Mouse (Mus musculus) T-helper 2 cell (primary cell): Measurements from ENCODE around the gene Grip2.

Source experiments
- in situ Hi-C: fragments of 300-600 bp; cut with MboI, MseI; formaldehyde crosslinking; loops from one replicate; pipeline ENCODE4 v1.15.1; 2025; ENCODE audit warnings: high pct_unique_total_duplicates

The Grip2 gene

DNA sequence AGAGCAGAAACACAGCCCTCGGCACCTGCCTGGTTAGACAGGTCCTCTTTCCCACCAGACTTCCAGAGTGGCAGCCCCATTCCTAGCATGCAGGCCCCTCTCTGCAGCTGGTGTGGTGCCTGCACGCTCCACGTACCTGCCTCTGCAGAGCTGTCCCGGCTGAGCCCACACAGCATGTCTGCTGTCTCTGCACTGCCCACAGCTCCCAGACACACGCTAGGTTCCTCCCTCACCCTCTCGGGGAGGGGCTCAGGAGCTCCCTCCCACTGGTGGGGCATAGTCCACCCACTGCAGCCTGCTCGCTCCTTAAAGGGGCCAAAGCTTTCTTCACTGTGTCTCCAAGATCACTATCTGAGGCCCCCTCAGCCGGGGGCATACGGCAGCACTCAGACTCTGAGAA, 31.0 kb downstream of the Grip2 start:
- in situ Hi-C loops: no loop called here

DNA sequence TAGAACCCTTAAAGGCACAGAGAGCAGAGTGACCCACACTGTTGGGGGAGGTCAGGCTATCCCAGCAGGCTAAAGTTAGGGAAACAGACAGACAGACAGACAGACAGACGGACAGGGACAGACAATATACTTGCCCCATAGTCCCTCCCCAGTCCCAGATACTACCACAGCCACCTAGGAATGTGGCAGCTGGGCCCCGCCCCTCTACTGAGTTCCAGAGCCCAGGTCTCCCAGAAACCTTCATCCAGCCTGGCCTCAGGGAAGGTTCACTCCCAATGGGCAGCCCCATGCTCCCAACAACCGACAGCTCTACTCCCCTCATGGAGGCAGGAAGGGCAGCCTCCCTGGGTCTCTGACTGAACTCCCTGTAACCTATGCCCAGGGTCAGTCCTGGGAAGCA, 31.4 kb downstream of the Grip2 start:
- in situ Hi-C loops: no loop called here

DNA sequence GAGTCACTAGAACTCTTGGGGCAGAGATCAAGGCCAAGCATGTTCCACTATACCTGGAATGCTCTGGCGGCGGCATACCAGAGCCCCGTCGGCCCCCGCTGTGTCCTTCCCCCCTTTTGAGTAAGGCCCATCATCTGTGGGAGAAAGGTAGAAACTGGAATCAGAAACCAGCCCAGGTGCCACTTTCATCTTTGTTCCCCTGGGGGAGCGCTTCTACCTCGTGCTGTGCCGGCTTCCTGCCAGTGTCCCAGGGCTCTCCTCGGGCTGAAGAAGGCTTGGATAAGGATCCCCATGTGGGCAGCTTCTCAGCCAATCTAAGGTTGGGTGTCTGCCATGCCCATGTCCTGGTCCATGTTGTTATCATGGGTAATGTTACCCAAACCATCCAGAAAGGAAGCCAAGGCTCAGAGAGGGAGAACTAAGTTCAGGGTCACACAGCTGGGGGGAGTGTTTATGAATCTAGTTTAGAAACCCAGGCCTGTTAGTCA, 38.7 kb downstream of the Grip2 start:
- in situ Hi-C loops: loop anchor here (10.0 kb wide), 2 partner anchors 256 to 1076 kb away; partner anchors contain the start of gene Gm15737

GRCm38 (mm10) chr6:91785018-91785417, 42.0 kb downstream of the Grip2 start:
- in situ Hi-C loops: loop anchor here (10.0 kb wide), 2 partner anchors 260 to 1080 kb away; partner anchors contain the start of gene Gm15737

GRCm38 (mm10) chr6:91779206-91779605, 47.8 kb downstream of the Grip2 start:
- in situ Hi-C loops: no loop called here

GRCm38 (mm10) chr6:91776543-91776942, 50.5 kb downstream of the Grip2 start:
- in situ Hi-C loops: no loop called here

DNA sequence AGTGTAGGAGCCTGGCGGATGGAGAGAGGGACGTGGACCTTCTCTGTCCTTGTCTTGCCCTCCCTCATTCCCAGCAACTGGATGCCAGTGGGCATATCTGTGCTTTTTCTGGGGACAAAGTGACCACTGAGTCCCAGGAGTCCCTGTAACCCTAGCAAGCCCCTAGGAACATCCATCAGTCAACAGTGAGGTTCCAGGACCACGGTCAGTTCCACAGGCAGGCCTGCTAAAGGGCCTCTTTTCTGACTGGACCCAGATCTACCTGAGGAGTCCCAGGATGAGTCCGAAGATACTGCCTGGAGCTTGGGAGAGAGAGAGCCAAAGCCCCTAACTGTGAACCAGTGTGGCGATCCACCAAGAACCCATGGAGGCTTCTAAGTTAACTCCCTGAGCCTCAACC, 53.1 kb downstream of the Grip2 start:
- in situ Hi-C loops: no loop called here

- in situ Hi-C loops: no loop called here
Observed at GRCm38 (mm10) chr6:91767550-91767949, 59.5 kb downstream of the Grip2 start.

DNA sequence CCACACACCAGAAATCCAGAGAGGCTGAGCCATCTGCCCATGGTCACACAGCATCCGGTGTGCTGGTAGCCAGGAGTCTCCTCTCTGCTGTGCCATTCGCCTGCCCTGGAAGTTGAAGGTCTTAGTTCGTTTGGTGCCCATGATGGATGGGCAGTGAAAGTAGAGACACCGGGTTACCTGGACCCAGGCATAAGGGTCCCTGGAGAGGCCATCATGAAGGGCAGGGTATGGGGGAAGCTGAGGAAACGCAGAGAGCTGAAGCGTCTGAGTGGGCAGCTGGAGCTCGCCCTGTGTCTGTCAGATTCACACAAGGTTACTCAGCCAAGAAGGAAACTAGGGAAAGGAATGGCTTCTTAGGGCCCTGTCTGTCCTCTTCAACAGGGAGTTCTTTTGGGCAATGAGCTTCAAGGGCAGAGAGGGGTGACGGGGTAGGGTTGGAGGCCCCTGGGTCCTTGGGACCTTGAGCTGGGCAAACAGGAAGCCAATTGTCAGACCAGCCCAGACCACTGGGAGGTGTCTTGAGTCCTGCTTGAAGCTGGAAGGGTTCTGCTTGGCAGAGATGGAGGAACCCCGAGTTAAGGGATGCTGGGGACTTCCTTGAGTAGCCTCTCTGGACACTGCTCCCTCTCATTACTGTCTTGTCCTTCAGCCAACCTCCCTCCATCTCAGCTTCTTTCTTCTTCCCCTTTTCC, 64.9 kb downstream of the Grip2 start:
- in situ Hi-C loops: no loop called here

DNA sequence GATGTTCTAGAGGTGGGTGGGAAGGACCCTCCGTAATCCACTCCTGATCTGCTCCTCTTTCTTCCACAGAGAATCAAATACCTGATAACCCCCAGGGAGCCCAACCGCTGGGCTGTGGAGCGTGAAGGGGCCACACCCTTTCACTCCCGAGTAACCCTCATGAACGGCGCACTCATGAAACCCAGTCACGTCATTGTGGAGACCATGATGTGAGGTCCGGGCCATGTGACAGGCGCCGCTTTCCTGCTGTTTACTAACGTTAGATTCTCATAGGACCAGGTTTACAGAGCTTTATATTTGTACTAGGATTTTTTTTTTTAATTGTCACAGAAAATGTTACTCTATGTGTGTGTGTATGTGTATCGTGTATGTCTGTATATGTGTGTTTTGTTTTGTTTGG, 72.2 kb downstream of the Grip2 start:
- in situ Hi-C loops: no loop called here

GRCm38 (mm10) chr6:91754098-91754497, 73.0 kb downstream of the Grip2 start:
- in situ Hi-C loops: no loop called here

DNA sequence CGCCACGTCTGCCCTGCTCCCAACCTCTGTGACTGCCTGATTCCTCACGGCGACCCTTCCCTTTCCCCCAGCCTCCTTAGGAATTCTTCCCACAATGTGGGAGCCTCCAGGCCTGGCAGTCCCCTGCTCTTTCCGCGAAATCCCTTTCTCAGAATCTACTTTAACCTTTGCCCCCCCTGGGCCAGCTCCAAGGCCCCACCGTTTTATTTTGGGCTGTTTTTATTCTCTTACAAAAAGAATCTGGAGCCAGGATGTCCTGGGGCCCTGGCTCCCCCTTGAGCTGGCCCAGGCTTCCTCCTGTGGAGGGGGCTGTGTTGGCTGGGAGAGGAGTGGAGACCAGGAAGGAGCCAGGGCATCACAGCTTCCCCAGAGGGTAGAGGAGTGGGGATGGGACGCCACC, 74.2 kb downstream of the Grip2 start:
- in situ Hi-C loops: no loop called here

DNA sequence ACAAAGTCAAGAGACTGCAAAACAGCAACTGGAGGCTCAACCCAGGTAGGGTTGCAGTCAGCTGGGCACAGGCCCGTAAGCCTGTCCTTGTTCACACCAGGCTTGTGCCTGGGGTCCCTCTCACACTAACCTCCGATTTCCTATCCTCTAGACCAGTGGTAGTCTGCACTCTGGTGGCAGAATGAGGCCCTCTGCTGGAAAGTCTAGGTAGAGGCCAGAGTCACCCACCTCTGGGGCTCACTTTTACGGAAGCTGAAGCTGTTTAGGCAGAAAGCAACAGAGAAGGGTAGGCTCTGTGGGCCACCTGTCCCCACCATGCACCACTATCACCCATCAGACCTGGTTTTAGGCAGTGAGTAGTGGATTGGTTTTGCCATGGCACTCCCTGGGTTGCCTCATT, 76.1 kb downstream of the Grip2 start:
- in situ Hi-C loops: no loop called here

DNA sequence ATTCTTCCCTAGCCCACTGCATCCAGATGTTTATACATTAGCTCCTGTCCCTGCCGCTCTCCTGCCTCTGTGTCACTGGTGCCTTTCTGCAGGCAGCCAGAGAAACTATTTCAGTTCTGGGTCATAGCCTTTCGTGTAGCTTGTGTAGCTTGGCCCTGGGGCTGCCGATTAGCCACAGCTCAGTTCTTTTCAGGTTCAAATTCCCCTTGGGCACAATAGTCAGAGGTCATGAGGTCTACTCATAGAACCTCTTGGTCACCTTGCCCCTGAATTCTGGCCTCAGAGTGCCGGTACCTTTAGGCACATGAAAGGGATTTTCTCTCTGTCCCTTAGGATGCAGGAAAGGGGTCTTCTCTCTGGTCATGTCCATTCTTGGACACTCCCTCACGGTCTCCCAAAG, 80.3 kb downstream of the Grip2 start:
- in situ Hi-C loops: no loop called here

DNA sequence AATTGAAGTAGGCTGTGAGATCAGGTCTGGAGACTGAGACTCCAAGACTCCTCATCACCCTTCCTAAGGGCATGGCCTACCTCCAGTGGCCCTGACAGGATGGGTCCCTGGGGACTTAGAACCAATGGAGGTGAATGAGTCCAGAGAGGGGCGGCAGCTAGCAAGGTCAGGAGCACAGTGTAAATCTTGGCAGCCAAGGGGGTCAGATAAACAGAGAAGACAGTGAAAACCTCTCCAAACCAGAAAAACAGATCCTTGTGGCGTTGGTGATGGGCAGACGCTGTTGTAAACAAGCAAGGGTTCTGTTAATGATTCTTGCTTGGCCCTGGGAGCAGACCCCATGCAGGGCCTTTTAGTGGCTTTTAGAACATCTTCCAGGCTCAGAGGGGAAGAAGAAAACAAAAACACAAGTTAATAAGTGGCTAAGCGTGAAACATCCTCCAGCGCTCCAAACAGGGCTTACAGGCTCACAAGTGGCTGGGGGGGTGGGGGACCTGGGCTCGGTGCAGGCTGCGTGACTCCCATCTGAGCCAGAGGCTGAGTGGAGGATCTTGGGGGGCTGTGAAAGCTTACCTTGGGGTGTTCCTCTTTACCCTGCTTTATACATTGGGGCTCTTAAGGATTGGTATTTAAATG, 81.0 kb downstream of the Grip2 start:
- in situ Hi-C loops: no loop called here

DNA sequence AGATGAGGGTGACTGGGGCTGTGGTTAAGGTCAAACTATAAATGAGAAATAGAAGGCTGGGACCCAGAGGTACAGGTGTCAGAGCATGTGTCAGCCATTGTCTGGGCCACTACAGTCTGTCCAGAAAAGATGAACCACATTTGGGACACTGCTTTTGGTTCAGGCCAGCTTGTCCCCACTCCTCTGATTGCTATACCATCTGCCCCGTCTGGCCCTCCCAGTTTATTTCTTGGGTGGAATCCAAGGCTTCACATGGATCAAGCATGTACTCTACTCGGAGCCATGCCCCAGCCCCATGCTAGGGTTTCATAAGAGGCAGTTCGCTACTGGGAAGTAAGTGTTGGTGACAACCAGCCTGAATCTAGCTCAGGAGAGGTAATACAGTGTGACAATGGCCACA, 81.8 kb downstream of the Grip2 start:
- in situ Hi-C loops: no loop called here

- in situ Hi-C loops: loop anchor here (5.0 kb wide), 1 partner anchor 167 kb away; no protein-coding TSS in a partner anchor
Observed at GRCm38 (mm10) chr6:91743886-91744285, 83.2 kb downstream of the Grip2 start.

GRCm38 (mm10) chr6:91742995-91743394, 84.1 kb downstream of the Grip2 start:
- in situ Hi-C loops: loop anchor here (5.0 kb wide), 1 partner anchor 166 kb away; no protein-coding TSS in a partner anchor

DNA sequence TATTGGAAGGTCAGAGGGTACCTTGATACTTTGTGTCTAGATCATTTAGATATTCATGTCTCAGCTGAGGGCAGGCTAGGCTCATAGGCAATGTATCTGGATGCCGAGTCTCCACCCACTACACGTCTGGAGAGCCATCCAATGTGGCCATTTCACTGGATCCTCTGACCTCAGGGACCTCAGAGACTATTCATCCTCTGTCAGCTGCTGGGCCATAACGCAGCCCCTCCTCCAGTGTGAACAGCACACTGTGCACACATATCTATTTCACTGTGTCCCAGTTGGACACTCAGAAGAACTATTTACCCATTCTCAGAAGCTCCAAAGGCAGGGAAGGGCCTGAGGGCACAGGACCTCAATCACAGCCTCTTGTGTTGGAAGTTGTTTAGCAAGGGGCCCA, 84.6 kb downstream of the Grip2 start:
- in situ Hi-C loops: loop anchor here (5.0 kb wide), 1 partner anchor 165 kb away; no protein-coding TSS in a partner anchor

DNA sequence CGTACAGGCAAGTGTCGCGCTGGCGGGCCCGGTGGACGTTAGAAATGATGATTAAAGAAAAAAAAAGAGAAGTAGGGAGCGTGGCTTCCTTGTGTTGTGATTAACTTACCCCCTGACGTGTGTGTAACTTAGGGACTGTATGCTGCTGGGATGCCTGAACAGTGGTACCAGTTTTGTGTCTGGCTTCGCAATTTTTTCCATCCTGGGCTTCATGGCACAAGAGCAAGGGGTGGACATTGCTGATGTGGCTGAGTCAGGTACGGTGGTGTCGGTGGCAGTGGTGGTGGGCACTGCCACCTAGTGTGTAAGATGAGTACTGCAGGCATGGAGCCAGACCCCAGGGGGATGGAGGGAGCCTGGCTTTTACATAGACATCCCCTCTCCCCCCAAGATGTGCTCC, 86.0 kb downstream of the Grip2 start:
- in situ Hi-C loops: loop anchor here (5.0 kb wide), 1 partner anchor 164 kb away; no protein-coding TSS in a partner anchor

GRCm38 (mm10) chr6:91738058-91738457, 89.0 kb downstream of the Grip2 start:
- in situ Hi-C loops: no loop called here

DNA sequence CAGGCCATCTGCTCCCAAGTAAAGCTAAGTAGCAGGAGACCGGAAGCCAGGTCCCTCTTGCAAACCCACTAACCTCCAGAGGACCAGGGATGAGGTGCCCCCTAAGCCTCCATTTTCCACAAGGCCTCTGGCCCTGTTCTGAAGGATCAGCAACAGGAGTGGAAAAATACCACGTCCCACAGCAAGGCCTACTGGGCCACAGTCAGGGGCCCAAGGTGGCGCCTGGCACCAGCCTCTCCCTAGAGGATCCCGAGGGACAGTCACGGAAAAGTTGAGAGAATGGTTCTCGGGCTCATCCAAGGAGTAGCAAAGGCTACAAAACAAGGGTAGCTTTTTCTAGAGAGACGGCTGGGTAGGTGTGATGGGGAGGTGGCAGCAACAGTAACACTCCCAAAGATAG, 89.6 kb downstream of the Grip2 start:
- in situ Hi-C loops: no loop called here

DNA sequence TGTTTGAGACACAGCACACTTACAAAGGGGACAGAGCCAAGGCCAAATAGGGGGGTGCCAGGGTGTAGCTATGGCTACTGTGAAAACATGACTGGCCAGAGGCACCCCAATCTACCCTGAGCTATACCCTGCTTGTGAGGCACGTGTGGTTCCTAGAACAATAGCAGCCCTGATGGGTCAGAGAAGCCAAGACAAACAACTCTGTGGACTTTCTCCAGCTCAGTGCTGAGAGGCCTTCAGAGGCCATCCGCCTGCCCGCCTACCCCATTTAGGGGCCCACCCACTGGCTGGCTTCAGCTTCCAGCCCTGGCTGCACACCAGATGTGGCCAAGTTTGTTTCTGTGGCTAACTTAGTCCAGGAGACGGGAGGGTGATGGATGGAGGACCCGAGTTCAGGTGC, 90.6 kb downstream of the Grip2 start:
- in situ Hi-C loops: no loop called here
